Mouse (Mus musculus) stomach, embryonic 16.5 days (tissue): ENCODE measurements around the gene Lrrc8e. TPM values are rescaled to one million over a fixed set of nuclear protein-coding genes. Genes with fewer than 3 reads are reported as not detected.

Experiments
- ATAC-seq: fragments of 200-750 bp; cut with Nextera tagmentation; 2 replicates; pipeline ENCODE4 v1.8.0; 2017; ENCODE audit warnings: moderate number of reproducible peaks, moderate TSS enrichment; ENCODE audit not compliant: insufficient read depth, low FRiP score
- H3K27ac ChIP-seq: fragments of 300-500 bp; sonication (generic); 2 replicates; pipeline ENCODE4 v1.5.1; 2014; ENCODE audit warnings: low read length
- H3K27me3 ChIP-seq: fragments of 300-500 bp; sonication (generic); 2 replicates; pipeline ENCODE4 v1.6.1; 2014; ENCODE audit warnings: low read length, control low read depth, mixed read lengths; ENCODE audit not compliant: control insufficient read depth, insufficient read depth
- H3K36me3 ChIP-seq: fragments of 300-500 bp; sonication (generic); 2 replicates; pipeline ENCODE4 v1.6.1; 2014; ENCODE audit warnings: low read length; ENCODE audit not compliant: control insufficient read depth, insufficient read depth
- H3K4me1 ChIP-seq: fragments of 300-500 bp; sonication (generic); 2 replicates; pipeline ENCODE4 v1.6.1; 2014; ENCODE audit warnings: low read length, control low read depth, mixed read lengths; ENCODE audit not compliant: control insufficient read depth, insufficient read depth
- H3K4me2 ChIP-seq: fragments of 300-500 bp; sonication (generic); 2 replicates; pipeline ENCODE4 v1.6.1; 2014; ENCODE audit warnings: low read depth, low read length, mixed read lengths
- H3K4me3 ChIP-seq: fragments of 300-500 bp; sonication (generic); replicated peaks from 2 replicates; pipeline ENCODE4 v1.5.1; 2014; ENCODE audit warnings: mild to moderate bottlenecking, low read length
- H3K9ac ChIP-seq: fragments of 300-500 bp; sonication (generic); 2 replicates; pipeline ENCODE4 v1.6.1; 2014; ENCODE audit warnings: low read length
- H3K9me3 ChIP-seq: fragments of 300-500 bp; sonication (generic); replicated peaks from 2 replicates; pipeline ENCODE4 v1.6.1; 2016; ENCODE audit warnings: low read length, control low read depth; ENCODE audit not compliant: control insufficient read depth
- WGBS: fragments of 180-500 bp; shearing (Covaris S2); extraction: QIAGEN DNeasy Blood & Tissue Kit; methylation state at CpG from one replicate; pipeline ENCODE4 v1.1.7; 2014; 5-methylcytosine and 5-hydroxymethylcytosine counted together
- polyA plus RNA-seq: library from polyadenylated mRNA; unstranded; fragments of >200 nt; fragmentation: Nextera tagmentation; extraction: Ambion mirVana; gene quantifications from 2 replicates; pipeline ENCODE4 v1.2.1, GENCODE M21; 2015

Gene Lrrc8e
- polyA plus RNA-seq, 1 experiment from 2014 or later: 6.1 TPM

GRCm38 (mm10) chr8:4230612-4231351 lies 4.2 kb downstream of the Lrrc8e start:
- 56% methylated on average over 10 of the region's 10 CpGs for WGBS
- ATAC-seq: peak; percentile 57; the same call in 1 of the 2 replicates
- 0 out of 2 replicates have a peak, but pooled peaks cover 4% of the 10 kb centered on the region for H3K4me1 ChIP-seq
- 0 out of 2 replicates have a peak overlapping the region, but pooled peaks have one; percentile 4 for H3K4me3 ChIP-seq
- H3K9me3 ChIP-seq: no peaks in the 10 kb centered on the region
- H3K36me3 ChIP-seq: no peaks in the 10 kb centered on the region
- H3K4me2 ChIP-seq: peak overlapping the region; percentile 21; the same call in 1 of the 2 replicates
- peak overlapping the region; percentile 50 for H3K9ac ChIP-seq
- peaks cover 6% of the 10 kb centered on the region; the same call in 1 of the 2 replicates for H3K27me3 ChIP-seq
- H3K27ac ChIP-seq: peak overlapping the region; percentile 66

DNA sequence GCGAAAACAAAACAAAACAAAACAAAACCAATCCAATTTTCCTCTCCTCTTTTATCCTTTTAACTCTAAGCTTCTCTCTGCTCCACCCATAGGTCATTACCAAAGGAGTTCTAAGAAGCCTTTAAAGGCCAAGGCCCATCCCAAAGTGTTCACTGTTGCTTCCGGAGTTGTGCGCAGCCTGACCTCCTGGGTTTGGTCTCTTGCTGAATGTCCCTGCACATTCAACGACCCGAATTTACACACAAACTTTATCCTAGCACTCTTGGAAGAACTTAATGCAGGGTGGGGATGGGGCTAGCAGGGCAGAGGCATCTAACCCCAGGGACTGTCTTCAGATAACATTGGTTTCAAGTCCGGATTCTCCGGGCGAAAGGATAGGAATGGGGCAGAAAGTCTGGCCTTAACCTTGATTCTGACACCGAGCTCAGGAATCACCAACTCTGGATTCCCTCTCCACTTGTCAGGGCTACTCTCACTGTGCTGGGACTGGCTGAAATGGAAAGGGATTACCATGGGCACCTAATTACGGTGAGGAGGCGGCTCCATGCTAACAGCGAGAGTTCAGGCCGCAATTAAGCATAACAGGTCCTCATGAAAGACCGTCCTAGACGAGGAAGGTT lies 11.3 kb downstream of the Lrrc8e start:
- H3K36me3 ChIP-seq: 0 out of 2 replicates have a peak, but pooled peaks cover 5% of the 10 kb centered on the region
- peak overlapping the region; percentile 84 for H3K9ac ChIP-seq
- H3K27ac ChIP-seq: peak overlapping the region; percentile 98
- no peaks in the 10 kb centered on the region for H3K27me3 ChIP-seq
- WGBS: 17% methylated on average over 15 of the region's 15 CpGs
- peaks cover 23% of the 10 kb centered on the region for H3K4me1 ChIP-seq
- H3K9me3 ChIP-seq: no peaks in the 10 kb centered on the region
- peak overlapping the region; percentile 95 for H3K4me3 ChIP-seq
- no peak for ATAC-seq
- H3K4me2 ChIP-seq: peak overlapping the region; percentile 94

GRCm38 (mm10) chr8:4238434-4239192 lies 12.0 kb downstream of the Lrrc8e start, which contains the start of the genes Map2k7 and Gm49320:
Gene Map2k7 (plus strand): TSS chr8:4238740.
Gene Gm49320 (plus strand): TSS chr8:4238865.
- Histone ChIP-seq H3K9ac (peak within 1 kb of the TSS; percentile 86), H3K9me3 (no peaks in the 10 kb centered on the region), H3K27me3 (no peaks in the 10 kb centered on the region), H3K4me2 (peak within 1 kb of the TSS; percentile 94), H3K4me3 (peak within 1 kb of the TSS; percentile 95), H3K4me1 (peaks cover 23% of the 10 kb centered on the region), H3K27ac (peak within 1 kb of the TSS; percentile 98), H3K36me3 (peaks cover 7% of the 10 kb centered on the region; the same call in 1 of the 2 replicates)
- ATAC-seq: peak; percentile 96
- under 1% methylated on average over 66 of the region's 71 CpGs for WGBS

DNA sequence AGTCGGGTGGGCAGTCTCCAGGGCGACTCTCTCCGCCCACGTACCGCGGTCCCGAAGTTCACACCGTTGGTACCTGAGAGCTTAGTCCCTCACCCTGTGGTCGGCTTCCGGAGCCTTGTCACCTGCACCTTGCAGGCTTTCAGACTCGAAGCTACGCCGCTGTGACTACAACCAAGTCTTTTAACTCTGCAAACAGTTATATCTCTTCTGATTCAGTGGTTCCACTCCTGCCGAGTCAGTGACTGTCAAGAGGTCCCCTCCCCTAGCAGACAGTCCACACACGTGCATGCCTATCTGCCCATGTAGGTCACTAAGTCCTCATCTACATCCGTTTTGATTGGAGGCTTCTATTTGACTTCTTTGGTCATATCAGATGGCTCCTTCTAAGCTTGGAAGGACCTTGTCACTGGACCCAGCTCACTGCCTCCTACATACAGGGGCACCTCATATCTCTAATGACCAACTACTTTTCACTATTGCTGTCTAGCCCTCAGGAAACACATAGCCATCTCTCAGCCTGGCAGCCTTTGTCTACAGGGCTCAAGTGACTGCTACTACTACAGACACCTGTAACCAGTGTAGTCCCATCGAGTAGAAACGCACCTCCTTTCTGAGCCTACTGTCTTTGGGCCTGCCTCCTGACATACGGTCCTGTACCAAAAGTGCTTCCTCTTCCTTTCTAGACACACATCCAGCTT lies 12.7 kb downstream of the Lrrc8e start:
- Histone ChIP-seq H3K9ac (peak overlapping the region; percentile 86), H3K27me3 (no peaks in the 10 kb centered on the region), H3K27ac (peak overlapping the region; percentile 95), H3K9me3 (no peaks in the 10 kb centered on the region), H3K4me1 (peaks cover 23% of the 10 kb centered on the region), H3K4me3 (peak overlapping the region; percentile 95), H3K4me2 (peak overlapping the region; percentile 94), H3K36me3 (peaks cover 14% of the 10 kb centered on the region; the same call in 1 of the 2 replicates)
- 10% methylated on average over 19 of the region's 19 CpGs for WGBS
- ATAC-seq: peak; percentile 28

DNA sequence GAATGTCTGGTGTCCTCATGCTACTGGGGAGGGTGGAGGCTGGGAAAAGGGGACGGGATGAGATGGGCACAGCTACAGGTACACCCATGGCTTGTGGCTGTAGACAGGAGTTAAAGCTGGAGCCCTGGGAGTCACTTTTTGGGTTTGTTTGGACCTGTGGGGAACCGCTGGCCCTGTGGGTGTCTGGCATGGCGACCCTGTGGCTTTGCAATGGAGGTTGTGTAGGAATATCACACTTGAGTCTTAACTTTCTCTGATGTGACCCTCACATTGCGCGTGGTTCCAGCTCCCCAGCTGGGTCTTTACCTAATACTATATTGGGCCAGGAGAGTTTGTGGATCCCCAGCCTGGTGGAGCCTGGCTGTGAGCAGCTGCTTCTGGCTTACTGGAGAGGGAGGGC lies 18.4 kb downstream of the Lrrc8e start:
- WGBS: 90% methylated on average over 5 of the region's 5 CpGs
- ATAC-seq: no peak
- Histone ChIP-seq H3K4me3 (no peak overlapping the region), H3K4me2 (no peak overlapping the region), H3K4me1 (peaks cover 10% of the 10 kb centered on the region), H3K9ac (no peak overlapping the region), H3K36me3 (peaks cover 33% of the 10 kb centered on the region), H3K9me3 (no peaks in the 10 kb centered on the region), H3K27me3 (no peaks in the 10 kb centered on the region), H3K27ac (no peak overlapping the region)

DNA sequence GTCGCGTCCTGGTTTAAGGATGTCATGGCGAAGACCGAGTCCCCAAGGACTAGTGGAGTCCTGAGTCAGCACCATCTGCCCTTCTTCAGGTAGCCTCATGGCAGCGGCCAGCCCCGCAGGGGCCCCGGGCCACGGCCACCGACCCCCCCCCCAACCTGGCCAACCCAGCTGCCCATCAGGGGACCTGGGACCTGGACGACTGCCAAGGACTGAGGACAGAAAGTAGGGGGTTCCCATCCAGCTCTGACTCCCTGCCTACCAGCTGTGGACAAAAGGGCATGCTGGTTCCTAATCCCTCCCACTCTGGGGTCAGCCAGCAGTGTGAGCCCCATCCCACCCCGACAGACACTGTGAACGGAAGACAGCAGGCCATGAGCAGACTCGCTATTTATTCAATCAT lies 19.1 kb downstream of the Lrrc8e start:
- Histone ChIP-seq H3K4me1 (peaks cover 4% of the 10 kb centered on the region; the same call in 1 of the 2 replicates), H3K36me3 (peaks cover 33% of the 10 kb centered on the region), H3K27ac (no peak overlapping the region), H3K9me3 (no peaks in the 10 kb centered on the region), H3K4me3 (no peak overlapping the region), H3K9ac (no peak overlapping the region), H3K27me3 (no peaks in the 10 kb centered on the region), H3K4me2 (no peak overlapping the region)
- no peak for ATAC-seq
- 87% methylated on average over 13 of the region's 13 CpGs for WGBS

GRCm38 (mm10) chr8:4247241-4247640 lies 20.6 kb downstream of the Lrrc8e start:
- H3K36me3 ChIP-seq: peaks cover 28% of the 10 kb centered on the region

DNA sequence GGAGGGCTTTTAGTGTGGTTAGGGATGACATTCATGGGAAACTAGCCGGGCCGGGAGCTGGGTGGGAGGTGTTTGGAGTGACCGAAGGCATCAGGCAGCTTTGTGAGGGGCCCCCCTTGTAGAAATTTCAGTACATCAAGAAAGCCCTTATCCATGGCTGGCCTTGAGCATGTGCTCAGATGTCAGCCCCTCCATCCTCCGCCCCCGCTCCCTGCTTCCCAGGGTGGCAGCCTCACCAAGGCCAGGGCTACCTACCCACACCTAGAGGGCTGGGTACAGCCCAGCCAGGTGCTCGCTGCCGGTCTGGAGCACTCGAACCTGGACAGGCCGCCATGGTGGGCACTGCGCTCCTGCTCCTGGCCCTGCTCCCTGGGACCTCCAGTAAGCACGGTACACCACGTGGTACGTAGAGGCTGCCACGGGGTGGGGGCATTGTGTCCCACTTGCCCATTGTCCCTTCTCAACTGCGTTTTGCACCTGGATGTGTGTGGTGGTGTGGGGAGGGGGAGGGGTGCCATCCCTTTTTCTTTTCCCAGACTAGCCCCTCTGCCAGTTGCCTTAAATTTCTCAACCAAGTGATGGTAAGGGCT lies 21.4 kb downstream of the Lrrc8e start, which contains the start of gene Tgfbr3l:
Gene Tgfbr3l (plus strand): TSS at position 264 of the 590 bp plus-strand sequence.
- H3K9ac ChIP-seq: no peak within 1 kb of the TSS; the same call in 1 of the 2 replicates

More at GRCm38 (mm10) chr8:4247241-4247640, 20.6 kb downstream of the Lrrc8e start:
- Histone ChIP-seq H3K9ac (no peak overlapping the region), H3K4me1 (peaks cover under 1% of the 10 kb centered on the region), H3K27me3 (no peaks in the 10 kb centered on the region), H3K4me3 (no peak overlapping the region), H3K4me2 (no peak overlapping the region), H3K27ac (no peak overlapping the region), H3K9me3 (no peaks in the 10 kb centered on the region)
- no peak for ATAC-seq
- WGBS: 75% methylated on average over 8 of the region's 8 CpGs

More for the DNA sequence above, 21.4 kb downstream of the Lrrc8e start, which contains the start of gene Tgfbr3l:
- no peak for ATAC-seq
- no peak within 1 kb of the TSS for H3K27ac ChIP-seq
- no peak within 1 kb of the TSS for H3K4me3 ChIP-seq
- WGBS: 74% methylated on average over 15 of the region's 15 CpGs
- peaks cover 28% of the 10 kb centered on the region for H3K36me3 ChIP-seq
- H3K4me1 ChIP-seq: peaks cover 4% of the 10 kb centered on the region
- no peaks in the 10 kb centered on the region for H3K9me3 ChIP-seq
- no peaks in the 10 kb centered on the region for H3K27me3 ChIP-seq
- H3K4me2 ChIP-seq: no peak within 1 kb of the TSS
